Mouse (Mus musculus) liver, embryonic 14.5 days (tissue): ENCODE data around the gene March2.

Experiments
- CTCF ChIP-seq: IDR thresholded peaks from 2 replicates; pipeline ENCODE4 v1.5.1; 2016; ENCODE audit warnings: antibody characterized with exemption, low read depth, control low read depth
- EP300 ChIP-seq: IDR thresholded peaks from 2 replicates; pipeline ENCODE4 v1.6.1; 2016; ENCODE audit warnings: antibody characterized with exemption, low read depth

DNA sequence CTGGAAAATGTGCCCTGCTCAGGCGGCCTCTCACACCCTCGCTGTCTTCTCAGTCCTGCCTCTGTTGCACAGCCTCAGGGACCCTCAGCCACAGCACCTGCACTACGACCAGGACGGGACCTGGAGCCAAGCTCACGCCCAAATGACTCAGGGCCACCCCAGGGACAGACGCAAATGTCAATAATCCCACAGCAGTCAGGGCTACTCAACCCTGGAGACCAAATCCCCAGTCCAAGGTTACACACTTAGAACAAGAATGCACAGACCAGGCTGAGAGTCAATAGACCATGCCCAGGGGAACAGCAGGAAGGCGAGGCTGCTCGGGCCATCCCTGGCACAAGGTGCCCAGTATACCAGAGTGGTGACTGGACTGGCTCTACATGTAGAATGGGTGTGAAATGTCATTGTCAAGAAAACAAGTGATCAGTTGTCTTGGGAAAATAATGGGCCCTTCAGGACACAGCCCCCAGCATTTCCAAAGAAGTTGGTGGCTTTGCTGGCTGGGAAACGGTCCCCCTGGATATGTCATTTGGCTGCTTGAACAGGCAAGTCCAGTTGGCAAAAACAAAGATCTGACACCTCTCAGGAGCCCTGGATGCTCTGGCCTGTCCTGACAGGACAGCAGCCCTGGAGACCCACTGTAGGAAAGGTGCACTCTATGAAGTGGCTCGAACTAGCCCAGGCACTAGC, 37.1 kb upstream of the March2 start:
- no peak for TF ChIP-seq CTCF
- TF ChIP-seq EP300 = no peak
